Mouse (Mus musculus) spleen, postnatal 10 days (tissue): Measurements from ENCODE around the gene Pick1.
"Not testable (repeated sequence)": the region's sequence is repeated elsewhere in the genome, so short reads cannot be mapped to it uniquely, and the experiment has no call there.

ENCODE experiments used
- DNase-seq, 2 experiments: peaks; one replicate each; pipeline ENCODE4 v3.0.0; 2021 to 2022; ENCODE audit warnings: low spot score in 2 of 2

The Pick1 gene

DNA sequence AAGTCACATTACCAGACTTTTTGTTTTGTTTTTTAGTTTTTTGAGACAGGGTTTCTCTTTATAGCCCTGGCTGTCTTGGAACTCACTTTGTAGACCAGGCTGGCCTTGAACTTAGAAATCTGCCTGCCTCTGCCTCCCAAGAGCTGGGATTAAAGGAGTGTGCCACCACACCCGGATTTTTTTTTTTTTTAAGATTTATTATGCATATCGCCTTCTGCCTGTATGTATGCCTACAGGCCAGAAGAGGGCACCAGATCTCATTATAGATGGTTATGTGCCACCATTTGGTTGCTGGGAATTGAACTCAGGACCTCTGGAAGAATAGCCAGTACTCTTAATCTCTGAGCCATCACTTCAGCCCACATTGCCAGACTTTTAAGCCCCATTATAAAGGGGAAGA, 3.2 kb upstream of the Pick1 start:
- not testable (repeated sequence) for DNase-seq

DNA sequence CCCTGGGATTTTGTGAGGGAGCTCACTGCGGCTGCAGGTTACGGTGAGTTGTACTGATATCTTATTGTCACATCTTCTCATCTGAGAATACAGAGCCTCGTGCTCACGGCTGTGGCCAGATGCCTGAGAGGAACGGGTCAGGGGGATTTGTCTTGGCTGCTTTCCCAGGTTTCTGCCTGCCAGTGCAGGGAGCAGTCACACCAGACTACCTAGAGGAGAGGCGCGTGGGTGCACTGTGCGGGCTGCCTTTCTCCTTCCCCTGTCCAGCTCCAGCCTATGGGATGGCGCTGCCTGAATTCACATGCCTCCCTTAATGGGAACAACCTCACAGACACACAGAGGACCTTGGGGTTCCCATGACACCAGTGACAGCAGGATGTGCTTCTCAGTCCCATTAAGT, 6.3 kb downstream of the Pick1 start:
- DNase-seq = no peak

DNA sequence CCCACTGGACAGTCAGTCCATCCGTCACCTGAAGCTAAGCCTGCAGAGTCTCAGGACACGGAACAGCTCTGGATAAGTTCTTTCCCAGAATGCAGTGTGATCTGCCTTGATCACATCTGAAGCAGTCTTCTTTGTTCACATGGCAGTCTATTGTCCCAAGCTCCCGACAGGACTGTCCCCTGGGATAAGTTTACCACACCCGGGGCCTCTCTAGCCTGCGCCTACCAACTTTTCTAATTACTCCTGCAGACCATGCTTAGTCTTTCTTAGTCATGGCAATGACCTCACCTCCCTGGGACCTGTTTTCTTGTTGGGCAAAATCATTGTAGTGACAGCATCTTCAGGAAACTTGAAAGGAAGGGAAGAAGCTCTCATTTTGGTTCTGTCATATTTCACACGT, 9.1 kb downstream of the Pick1 start:
- DNase-seq = no peak

DNA sequence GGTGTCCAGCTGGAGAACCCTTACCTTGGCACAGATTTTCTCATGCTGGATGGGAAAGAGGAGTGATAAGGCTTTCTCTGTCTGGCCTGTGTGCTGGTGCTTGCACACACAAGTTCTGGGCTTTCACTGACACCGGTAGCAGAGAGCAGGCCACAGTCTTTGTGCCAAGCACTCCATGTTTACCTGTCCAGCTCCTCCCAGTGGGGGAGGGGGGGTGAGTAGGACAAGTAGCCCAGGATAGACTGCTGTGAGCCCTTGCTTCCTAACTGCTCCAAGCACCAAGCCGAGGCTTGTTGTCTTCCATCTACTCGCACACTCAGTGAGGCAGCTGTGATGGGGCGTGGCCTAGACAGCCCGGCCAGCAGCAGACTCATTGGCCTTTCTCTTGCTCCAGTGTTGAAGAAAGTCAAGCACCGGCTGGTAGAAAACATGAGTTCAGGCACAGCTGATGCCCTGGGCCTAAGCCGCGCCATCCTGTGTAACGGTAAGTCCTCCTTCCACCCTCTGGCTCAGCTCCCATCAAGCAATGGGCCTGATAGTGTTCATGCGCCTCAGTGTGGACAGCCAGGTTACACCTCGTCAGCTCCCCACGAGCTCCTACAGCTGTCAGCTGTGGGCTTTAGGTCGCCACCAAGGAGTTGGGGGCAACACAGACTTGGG, 13.7 kb downstream of the Pick1 start:
- no peak for DNase-seq

DNA sequence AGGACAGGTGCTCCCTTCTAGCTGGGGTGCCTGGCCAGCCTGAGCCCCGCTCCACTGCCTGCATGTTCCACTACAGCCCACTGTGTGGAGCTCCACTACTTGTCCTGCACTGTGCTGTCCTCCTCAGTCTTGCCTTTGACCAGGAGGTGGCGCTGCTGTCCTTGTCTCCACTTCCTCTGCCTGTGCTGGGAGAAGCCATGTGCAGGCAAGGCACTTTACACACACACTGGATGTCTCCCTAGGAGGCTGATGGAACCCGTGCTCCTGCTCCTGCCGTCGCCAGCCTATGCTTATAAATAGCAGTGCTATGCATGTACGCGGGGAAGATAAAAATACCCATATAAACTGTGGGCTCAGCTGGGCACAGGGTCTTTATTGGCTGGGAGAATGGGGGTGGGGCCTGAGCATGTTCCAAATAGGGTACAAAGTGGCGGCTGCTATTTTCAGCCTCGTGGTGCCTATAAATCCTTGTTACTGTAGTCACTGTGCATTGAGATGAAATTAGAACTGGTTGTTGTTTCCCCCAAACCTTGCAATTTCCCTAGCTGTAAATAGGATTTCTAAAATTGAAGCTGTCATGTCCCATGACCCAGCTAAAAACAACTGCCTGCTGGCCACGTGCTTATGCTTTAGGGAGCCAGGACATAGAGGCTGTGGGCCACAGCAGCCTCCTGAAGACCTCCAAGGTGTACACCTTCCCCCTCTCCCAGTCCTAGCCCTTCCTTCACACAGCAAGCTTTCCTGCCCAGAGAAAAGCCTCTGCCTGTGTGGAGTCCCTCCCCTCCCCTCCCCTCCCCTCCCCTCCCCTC, 14.5 kb downstream of the Pick1 start:
- peak; percentile 70 to 93 for DNase-seq

DNA sequence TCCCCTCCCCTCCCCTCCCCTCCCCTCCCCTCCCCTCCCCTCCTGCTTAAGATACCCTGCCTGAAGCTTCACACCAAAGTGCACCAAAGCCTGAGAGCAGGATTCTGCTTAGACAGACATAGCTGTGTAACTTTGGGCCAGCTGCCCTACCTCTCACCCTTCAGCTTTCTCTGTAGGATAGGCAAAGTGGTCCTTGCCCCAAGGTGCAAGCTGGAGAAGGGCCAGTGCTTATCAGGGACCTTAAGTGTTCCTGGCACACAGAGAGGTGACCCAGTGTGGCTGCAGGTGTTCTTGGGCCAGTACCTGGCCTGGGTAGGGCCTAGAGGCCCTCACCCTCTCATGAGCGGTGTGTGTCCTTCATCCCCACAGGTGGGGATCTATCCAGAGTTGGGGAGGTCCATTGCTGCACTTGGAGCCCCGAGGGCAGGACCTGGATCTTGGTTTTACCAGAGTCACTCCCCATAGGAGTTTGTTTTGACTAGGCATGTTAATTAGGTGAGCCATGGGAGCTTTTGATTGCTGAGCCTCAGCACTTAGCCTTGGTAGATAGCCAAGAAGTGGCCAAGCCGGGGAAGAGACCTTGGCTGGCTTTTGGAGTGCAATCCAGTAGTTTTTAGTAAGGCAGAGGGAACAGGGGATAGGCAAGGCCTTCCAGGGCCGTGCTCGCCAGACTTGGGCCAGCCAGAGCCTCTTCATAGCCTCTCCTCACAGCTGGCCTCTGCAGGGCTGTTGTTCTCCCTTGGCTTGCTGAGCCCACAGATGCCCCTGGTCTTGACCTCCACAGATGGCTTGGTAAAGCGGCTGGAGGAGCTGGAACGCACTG, 15.3 kb downstream of the Pick1 start:
- no peak for DNase-seq

DNA sequence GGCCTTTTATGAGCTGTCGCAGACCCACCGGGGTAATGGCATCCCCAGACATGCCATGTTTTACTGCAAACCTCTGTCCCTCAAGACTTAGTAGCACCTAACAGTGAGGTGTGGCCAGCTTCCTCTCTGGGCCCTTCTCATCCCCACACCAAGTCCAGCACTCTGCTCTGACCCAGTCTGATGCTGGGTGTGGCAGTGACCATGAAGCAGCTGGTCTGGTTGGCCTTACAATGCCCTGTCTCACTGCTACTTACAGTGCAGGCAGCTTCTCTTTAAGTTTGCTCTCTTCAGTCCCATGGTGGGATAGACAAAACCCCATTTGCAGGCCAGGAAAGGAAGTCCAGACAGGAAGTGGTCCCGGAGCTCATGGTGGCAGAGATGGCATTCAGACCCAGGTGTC, 16.3 kb downstream of the Pick1 start:
- no peak for DNase-seq

DNA sequence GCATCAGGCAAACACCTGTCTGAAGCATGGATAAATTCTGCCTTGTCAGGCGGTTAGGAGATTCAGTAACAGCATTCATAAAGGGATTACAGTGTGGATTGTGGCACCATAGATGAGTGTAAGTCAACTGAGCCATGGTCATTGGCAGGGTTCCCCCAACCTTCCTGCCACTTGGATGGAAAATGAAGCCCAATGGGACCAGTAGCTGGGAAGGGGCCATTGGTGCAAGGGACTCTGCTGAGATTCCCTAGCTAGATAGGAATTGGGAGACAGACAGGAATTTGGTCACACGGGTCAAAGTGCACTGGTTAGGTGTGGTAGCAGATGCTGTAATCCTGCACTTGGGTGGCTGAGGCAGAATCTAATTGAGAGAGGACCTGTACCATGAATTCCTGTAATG, 21.3 kb downstream of the Pick1 start:
- no peak for DNase-seq

DNA sequence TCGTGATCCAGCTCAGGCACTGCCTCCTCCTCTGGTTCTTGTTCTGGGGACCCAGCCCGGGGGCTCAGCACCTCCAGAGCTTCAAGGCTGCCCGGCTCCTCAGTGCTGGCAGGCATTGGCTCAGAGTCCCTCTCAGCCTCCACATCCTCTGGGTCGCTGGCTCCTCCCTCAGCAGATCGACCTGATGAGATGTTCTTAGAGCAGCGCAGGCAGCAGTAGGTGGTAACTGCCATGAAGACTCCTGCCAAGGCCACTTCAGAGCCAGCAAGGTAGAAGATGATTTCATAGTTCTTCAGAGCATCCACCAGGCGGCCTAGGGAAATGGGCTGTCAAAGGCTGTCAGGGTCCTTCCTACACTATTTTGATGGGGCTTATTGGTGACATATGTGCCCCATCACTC, 22.2 kb downstream of the Pick1 start:
- no peak for DNase-seq

DNA sequence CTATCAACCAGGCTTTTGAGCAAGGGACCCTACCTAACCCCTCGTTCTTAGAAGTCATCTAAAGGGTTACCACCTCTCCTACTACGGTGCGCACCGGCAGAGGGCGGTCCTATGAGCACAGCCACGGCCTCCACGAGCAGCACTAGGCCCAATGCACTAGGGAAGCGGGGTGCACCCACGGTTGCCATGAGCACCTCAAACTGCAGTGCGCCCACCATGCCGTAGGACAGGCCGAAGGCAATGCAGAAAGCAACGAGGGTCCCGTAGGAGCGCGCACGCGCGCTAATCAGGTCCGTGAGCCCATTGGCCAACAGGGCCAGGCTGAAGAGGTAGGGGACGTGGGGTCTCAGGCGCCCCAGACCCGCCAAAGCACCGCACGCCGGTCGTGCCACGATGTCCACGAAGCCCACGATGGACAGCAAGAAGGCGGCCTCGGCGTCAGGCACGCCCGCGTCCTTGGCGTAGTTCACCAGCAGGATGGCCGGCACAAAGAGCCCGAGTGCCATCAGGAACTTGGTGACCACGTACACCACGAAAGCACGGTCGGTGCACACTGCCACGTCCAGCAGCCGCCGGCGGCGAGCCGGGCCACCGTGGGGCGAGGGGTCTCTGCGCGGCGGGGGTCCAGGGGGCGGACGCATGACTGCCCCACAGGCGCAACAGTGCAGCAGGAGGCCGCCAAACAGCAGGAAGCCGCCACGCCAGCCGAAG, 23.0 kb downstream of the Pick1 start:
- no peak for DNase-seq

DNA sequence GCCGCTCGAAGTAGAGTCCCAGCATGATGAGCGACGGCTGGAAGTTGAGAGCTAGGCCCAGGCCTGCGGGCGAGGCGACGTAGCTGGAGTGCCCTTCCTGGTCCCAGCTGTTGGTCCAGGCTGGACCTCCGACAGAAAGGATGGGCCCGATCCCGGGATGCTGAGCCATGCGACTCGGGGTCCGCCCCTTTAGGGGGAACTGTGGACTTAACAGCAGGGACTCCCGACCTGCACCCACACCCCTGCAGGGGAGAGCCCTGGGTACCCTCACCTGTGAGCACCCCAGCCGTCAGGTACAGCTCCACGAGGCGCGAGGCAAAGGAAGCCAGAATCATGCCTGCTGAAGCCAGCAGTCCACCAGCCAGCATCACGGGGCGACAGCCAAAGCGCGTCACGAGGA, 23.6 kb downstream of the Pick1 start:
- DNase-seq = no peak

DNA sequence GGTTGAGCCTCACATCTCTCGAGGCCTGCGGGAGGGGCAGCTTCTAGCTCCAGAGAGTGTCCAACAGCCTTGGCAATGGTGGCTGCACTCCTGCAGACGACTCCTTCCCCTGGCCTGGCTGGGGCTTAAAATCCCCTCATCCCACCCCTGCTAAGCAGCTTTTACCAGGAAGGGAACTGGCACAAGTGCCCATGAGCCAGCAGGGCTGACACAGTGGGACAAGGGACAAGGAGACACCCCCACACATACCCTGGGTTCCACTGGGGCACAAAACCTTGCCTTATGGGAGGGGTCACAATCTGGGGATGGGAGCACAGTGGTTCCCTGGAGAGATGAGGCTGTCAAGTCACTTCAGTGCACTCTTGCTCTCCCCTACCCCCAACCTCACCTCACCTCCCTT, 25.7 kb downstream of the Pick1 start, which contains the start of gene Slc16a8:
Gene Slc16a8, minus strand, starts transcription at position 101 of the 400 bp plus-strand sequence.
- DNase-seq = no peak

DNA sequence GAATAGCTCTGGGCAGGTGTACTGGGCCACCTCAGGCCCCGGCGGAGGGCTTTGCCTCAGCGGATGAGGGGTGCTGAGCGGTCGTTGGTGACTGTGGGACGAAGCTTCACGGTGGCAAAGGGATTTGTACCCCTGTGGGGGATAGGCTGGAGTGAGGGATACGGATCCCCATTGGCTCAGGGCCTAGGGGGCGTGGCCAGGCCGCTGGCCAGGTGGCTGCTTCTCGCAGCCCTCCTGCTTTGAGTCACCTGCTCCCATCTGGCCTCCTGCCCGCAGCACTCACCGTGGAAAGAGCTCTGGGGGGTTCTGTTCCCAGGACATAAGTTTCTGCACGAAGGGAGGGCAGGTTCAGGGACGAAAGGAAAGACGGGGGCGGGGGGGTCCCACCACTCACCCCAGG, 29.5 kb downstream of the Pick1 start:
- DNase-seq = no peak

DNA sequence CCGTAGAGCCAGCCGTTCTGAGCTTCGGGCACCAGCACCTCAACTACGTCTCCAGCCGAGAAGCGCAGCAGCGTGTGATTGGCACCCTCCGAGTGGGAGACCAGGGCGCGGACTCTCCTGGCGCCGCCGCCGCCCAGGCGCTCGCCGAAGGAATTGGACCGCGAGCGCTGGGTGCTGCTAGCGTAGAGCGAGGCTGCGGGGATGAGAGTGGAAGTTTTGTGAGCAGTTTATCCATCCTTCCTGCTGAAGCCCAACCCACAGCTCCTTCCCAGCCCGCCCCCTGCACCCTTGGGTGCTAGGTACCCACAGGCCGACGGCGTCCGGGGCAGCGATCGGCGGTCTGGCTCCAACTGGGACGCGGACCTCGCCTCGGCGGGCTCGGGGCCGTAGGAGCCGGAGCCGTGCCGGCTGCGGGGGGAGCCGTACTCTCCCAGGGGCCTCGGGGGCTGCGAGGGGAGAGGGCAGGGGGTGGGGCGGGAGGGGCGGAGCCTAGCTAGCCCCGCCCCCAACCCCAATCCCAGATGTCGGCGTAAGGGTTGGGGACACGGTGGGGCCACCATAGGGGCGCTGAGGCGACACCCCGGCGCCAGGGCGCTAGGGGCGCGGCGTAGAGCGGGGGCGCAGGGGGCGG, 32.2 kb downstream of the Pick1 start:
- peak in 1 of 2 experiments; percentile 17 for DNase-seq

DNA sequence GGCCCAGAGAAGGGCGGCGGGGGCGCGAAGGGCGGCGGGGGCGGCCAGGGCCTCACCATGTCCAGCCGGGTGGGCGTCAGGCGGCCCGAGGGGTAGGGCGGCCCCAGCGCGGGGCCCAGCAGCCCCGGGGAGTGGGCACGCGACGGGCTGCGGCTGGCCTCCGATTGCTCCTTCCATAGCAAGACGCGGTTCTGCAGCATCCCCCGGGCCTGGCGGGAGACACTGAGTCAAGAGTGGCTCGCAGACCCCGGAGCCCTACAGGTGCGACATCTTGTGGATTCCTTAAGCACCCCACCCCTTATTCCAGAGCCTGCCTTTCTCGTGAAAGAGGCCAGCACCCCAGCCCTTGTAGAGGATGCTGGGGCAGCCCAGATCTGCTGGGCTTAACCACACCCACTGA, 32.8 kb downstream of the Pick1 start:
- no peak for DNase-seq

DNA sequence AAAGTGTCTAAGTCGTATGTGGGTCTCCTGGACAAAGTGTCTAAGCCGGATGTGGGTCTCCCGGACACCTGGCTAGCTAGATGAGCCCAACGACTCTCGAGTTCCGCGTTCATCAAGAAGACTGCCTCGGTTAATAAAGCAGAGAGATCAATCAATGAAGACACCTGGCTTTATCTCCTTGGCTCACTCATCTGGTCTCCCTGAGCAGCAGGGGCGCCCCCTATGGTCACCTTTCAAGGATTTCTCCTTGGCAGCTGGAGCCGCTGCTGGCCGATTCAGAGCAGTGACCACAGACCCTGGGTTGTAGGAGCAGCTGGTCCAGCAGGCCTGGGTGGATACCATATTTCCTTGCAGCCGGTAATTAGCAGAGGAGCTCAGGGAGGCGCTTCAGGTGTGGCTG, 33.4 kb downstream of the Pick1 start:
- no peak for DNase-seq

DNA sequence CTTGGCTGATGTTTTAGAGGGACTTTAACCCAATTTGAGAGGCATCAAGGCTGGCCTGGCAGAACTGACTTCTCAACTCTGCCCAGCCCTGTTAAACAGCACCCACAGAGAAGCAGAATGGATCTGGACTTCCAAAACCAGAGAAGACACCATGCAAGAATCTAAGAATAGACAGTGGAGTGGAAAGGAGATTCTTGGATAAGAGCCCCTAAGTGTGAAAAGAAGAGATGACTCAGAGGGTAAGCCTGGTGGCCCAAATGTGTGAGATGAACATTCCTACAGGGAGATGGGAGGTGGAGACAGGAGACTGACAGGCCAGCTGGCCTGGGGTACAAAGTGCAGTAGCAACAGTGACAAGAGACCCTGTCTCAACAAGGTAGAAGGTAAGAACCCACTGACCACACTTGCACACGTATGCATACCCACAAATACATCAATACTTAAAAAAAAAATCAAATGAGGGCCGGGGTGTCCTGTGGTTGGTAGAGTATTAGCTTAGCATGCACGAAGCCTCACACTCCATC, 33.9 kb downstream of the Pick1 start:
- no peak for DNase-seq

DNA sequence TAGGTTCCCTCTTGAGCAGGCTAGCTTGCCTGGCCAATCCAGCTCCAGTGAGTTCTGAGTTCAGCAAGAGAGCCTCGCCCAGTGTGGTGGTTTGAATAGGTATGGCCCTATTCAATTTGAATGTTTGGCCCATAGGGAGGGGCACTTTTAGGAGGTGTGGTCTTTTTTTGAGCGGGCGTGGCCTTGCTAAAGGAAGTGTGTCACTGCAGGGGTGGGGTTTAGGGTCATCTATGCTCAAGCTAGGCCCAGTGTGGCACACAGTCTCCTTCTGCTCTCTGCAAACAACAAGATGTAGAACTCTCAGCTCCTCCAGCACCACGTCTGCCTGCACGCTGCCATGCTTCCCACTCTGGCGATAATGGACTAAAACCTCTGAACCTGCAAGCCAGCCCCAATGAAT, 34.8 kb downstream of the Pick1 start:
- no peak for DNase-seq

DNA sequence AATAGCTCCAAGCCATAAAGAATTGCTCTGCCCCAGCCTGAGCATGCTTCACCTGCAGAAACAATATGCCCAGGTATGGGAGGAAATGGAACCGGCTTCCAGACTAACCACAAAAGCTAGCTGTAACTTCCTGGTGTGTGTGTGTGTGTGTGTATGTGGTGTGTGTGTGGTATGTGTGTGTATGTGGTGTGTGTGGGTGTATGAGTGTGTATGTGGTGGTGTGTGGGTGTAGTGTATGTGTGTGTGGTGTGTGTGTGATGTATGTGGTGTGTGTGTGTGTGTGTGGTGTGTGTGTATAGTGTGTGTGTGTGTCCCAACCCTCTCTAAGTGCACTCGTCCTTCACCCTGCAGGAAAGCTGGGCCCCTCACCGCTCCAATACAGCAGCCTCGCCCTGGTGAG, 36.4 kb downstream of the Pick1 start:
- DNase-seq = no peak

DNA sequence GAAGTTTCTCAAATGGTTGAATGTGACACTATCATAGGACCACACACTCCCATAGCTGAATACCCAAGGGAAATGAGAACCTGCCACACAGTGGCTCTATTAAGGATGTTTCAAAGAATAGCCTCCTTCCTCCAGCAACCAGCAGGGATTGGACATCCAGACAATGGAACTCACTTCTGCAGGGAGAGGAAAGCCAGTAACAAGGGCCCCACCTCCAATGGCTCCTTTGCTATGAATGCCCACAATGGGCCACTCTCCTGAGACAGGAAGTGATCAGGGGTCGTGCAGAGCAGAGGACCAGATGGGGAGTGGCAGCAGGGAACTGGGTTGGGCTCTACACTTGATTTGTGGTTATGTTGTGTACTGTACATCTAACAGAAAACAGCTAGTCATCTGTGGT, 39.5 kb downstream of the Pick1 start:
- DNase-seq = no peak
